ENCODE assay signal across 8 mouse cellular contexts in the genomic region with DNA sequence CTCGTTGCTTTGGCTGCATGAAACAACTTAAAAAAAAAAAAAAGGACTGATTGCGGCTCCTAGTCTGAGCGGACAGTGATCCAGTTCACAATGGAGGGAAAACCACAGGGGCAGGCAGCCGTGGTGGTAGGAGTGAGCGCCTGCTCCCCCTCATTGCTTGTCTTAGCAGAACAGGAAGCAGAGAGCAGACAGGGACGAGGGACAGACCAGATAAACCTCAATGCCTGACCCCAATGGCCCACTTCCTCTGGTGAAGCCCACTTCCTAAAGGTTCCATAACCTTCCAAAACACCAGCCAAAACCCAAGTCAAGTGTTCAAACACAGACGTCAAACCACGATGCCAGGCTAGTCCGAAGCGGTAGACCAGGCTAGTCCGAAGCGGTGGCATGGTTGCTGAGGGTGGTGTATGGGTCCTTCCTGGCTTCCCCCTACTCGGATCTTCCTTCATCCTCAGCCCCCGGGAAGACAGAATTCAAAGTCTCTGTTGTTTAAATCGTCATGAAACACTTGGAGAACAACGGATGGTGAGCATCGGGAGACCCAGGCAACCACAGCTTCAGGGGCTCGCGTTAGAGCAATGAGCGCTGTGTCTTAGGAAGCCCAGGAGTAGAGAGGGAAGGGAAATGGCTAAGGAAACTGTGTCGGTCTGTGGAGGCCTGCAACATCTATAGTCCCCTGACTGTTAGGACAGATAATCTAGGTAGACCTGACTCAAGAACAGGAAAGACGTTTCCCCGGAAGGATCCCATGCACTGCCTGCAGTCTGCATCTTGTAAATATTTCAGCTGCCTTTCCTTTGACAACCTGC. TPM values are rescaled to one million over a fixed set of nuclear protein-coding genes. Genes with fewer than 3 reads are reported as not detected.
A peak's percentile ranks its signal among the peaks of the same experiment; 100 is the strongest.
DNase-seq lines count a peak whose midpoint lies in the region; ATAC-seq lines count a peak whose summit lies in the region.
"Had no signal": no experiment of that assay in that cellular context is flagged by ENCODE, and none has a peak within 500 bp of the region (broad histone marks: within the 10 kb centered on the region; RNA-seq: fewer than 3 reads in every experiment).

No protein-coding gene starts in this region.

- H3K79me2 ChIP-seq in macrophage (ENCODE audit: inconsistent target) = no peaks in the 10 kb centered on the region

- no peaks in the 10 kb centered on the region for H3K36me3 ChIP-seq in neural tube, embryonic 11.5 days (ENCODE audit: control insufficient read depth, insufficient read depth, low read length)
- no peaks in the 10 kb centered on the region for H3K36me3 ChIP-seq in neural tube, embryonic 15.5 days
- no peaks in the 10 kb centered on the region for H3K36me3 ChIP-seq in embryonic facial prominence, embryonic 14.5 days (ENCODE audit: control insufficient read depth, insufficient read depth, low read length)
- no peaks in the 10 kb centered on the region for H3K36me3 ChIP-seq in macrophage (ENCODE audit: inconsistent target)
- H3K36me3 ChIP-seq: hindbrain, embryonic 15.5 days had no signal

- H3K27me3 ChIP-seq in neural tube, embryonic 11.5 days (ENCODE audit: control insufficient read depth, insufficient read depth, low read length) = no peaks in the 10 kb centered on the region
- H3K27me3 ChIP-seq in neural tube, embryonic 15.5 days (replicated peaks) = no peaks in the 10 kb centered on the region
- no peaks in the 10 kb centered on the region for H3K27me3 ChIP-seq in embryonic facial prominence, embryonic 14.5 days (replicated peaks; ENCODE audit: control insufficient read depth, insufficient read depth, low read length)
- H3K27me3 ChIP-seq: hindbrain, embryonic 15.5 days had no signal

- ATAC-seq in neural tube, embryonic 11.5 days (ENCODE audit: insufficient read depth, low FRiP score, low TSS enrichment) = no peak
- no peak for ATAC-seq in neural tube, embryonic 15.5 days (ENCODE audit: low FRiP score)
- ATAC-seq in embryonic facial prominence, embryonic 14.5 days (ENCODE audit: low read depth) = no peak

- H3K9me3 ChIP-seq in neural tube, embryonic 11.5 days (ENCODE audit: control insufficient read depth, low read length) = no peaks in the 10 kb centered on the region
- no peaks in the 10 kb centered on the region for H3K9me3 ChIP-seq in neural tube, embryonic 15.5 days (replicated peaks)
- no peaks in the 10 kb centered on the region for H3K9me3 ChIP-seq in embryonic facial prominence, embryonic 14.5 days (ENCODE audit: control insufficient read depth, low read length)
- H3K9me3 ChIP-seq: hindbrain, embryonic 15.5 days had no signal

- H3K4me1 ChIP-seq in neural tube, embryonic 11.5 days (ENCODE audit: control insufficient read depth, insufficient read depth, low read length) = no peaks in the 10 kb centered on the region
- peaks cover 7% of the 10 kb centered on the region for H3K4me1 ChIP-seq in neural tube, embryonic 15.5 days
- 0 out of 2 replicates have a peak, but pooled peaks cover 6% of the 10 kb centered on the region for H3K4me1 ChIP-seq in embryonic facial prominence, embryonic 14.5 days (ENCODE audit: control insufficient read depth, insufficient read depth, low read length)

- DNase-seq in neural tube, embryonic 11.5 days (ENCODE audit: low spot score) = peak; percentile 1
- no peak for DNase-seq in embryonic facial prominence, embryonic 14.5 days (ENCODE audit: low spot score)
- DNase-seq in thymus, postnatal 4 days = peak; percentile 44
- DNase-seq in layer of hippocampus, postnatal 36 days = no peak
- no peak for DNase-seq in urinary bladder, postnatal 4 days (ENCODE audit: low spot score in 2 of 2)

- no peak overlapping the region for H3K4me3 ChIP-seq in neural tube, embryonic 11.5 days (ENCODE audit: low read depth, low read length)
- no peak overlapping the region for H3K4me3 ChIP-seq in neural tube, embryonic 15.5 days (replicated peaks)
- H3K4me3 ChIP-seq in embryonic facial prominence, embryonic 14.5 days (ENCODE audit: low read depth, low read length) = no peak overlapping the region
- H3K4me3 ChIP-seq in macrophage (ENCODE audit: inconsistent target) = no peak overlapping the region
- H3K4me3 ChIP-seq: hindbrain, embryonic 15.5 days had no signal

- 91% methylated on average over 23 of the region's 23 CpGs for WGBS in neural tube, embryonic 11.5 days
- WGBS in neural tube, embryonic 15.5 days = 86% methylated on average over 23 of the region's 23 CpGs
- WGBS in embryonic facial prominence, embryonic 14.5 days = 77% methylated on average over 23 of the region's 23 CpGs
- WGBS in macrophage (ENCODE audit: missing documents) = 16% methylated on average over 23 of the region's 23 CpGs

- H3K9ac ChIP-seq in neural tube, embryonic 11.5 days (ENCODE audit: low read length) = no peak overlapping the region
- no peak overlapping the region for H3K9ac ChIP-seq in neural tube, embryonic 15.5 days (replicated peaks)
- H3K9ac ChIP-seq in embryonic facial prominence, embryonic 14.5 days (ENCODE audit: low read depth, low read length) = no peak overlapping the region
- H3K9ac ChIP-seq: hindbrain, embryonic 15.5 days had no signal

- no peak overlapping the region for H3K4me2 ChIP-seq in neural tube, embryonic 11.5 days (ENCODE audit: low read depth)
- no peak overlapping the region for H3K4me2 ChIP-seq in neural tube, embryonic 15.5 days
- no peak overlapping the region for H3K4me2 ChIP-seq in embryonic facial prominence, embryonic 14.5 days (ENCODE audit: low read depth, low read length)

- no peak overlapping the region for H3K27ac ChIP-seq in neural tube, embryonic 11.5 days (ENCODE audit: low read depth, low read length)
- no peak overlapping the region for H3K27ac ChIP-seq in neural tube, embryonic 15.5 days (replicated peaks)
- H3K27ac ChIP-seq in embryonic facial prominence, embryonic 14.5 days (replicated peaks; ENCODE audit: low read depth, low read length) = peak overlapping the region; percentile 65; the same call in 1 of the 2 replicates
- H3K27ac ChIP-seq in macrophage = peak overlapping the region; percentile 65

RNA-seq across cellular contexts. Expression of a gene that starts 37.8 kb away (rescaled TPM):
- polyA plus RNA-seq in neural tube, embryonic 11.5 days (2014; fragmentation: Nextera tagmentation; extraction: Ambion mirVana) = 27.2 and 29.7 TPM in 2 replicates
- 13.8 and 95.4 TPM in 2 replicates for polyA plus RNA-seq in neural tube, embryonic 15.5 days (2015; fragmentation: Nextera tagmentation; extraction: Ambion mirVana)
- polyA plus RNA-seq in embryonic facial prominence, embryonic 14.5 days (2014; fragmentation: Nextera tagmentation; extraction: Ambion mirVana) = 117 and 118 TPM in 2 replicates
- total RNA-seq in macrophage (2018; cell fraction: chromatin; rRNA removed) = 100 to 1,000 TPM in 3 of 26 experiments, 10 to 100 TPM in 23; 11.6 to 145 (median 52.8) TPM
- 1,000 to 10,000 TPM in 1 of 26 experiments, 100 to 1,000 TPM in 25; 383 to 1,003 (median 671) TPM for total RNA-seq in macrophage (2018; cell fraction: cytosol; rRNA removed)
- total RNA-seq in macrophage (2018; cell fraction: nucleus; rRNA removed) = 100 to 1,000 TPM in 17 of 26 experiments, 10 to 100 TPM in 9; 39.0 to 310 (median 125) TPM
- polyA plus RNA-seq in macrophage (2018) = 620 to 1,090 TPM (median 743 TPM) in 3 replicates
- total RNA-seq in layer of hippocampus, postnatal 36 days (2021) = 10 to 100 TPM in 1 of 2 experiments, 1 to 10 TPM in 1; 8.9 to 10.2 TPM

RNA-seq across cellular contexts. Expression of a gene that starts 55.8 kb away (rescaled TPM):
- polyA plus RNA-seq in neural tube, embryonic 11.5 days (2014; fragmentation: Nextera tagmentation; extraction: Ambion mirVana) = not detected in 2 replicates
- 0.33 TPM in 1 of 2 replicates, not detected in the other for polyA plus RNA-seq in neural tube, embryonic 15.5 days (2015; fragmentation: Nextera tagmentation; extraction: Ambion mirVana)
- polyA plus RNA-seq in embryonic facial prominence, embryonic 14.5 days (2014; fragmentation: Nextera tagmentation; extraction: Ambion mirVana) = not detected in 2 replicates
- 1 to 10 TPM in 17 of 26 experiments, under 1 TPM in 5, not detected in 4; 0.16 to 5.8 (median 2.2) TPM for total RNA-seq in macrophage (2018; cell fraction: chromatin; rRNA removed)
- total RNA-seq in macrophage (2018; cell fraction: cytosol; rRNA removed) = under 1 TPM in 11 of 26 experiments, not detected in 15; 0.03 to 0.49 (median 0.19) TPM
- 1 to 10 TPM in 10 of 26 experiments, under 1 TPM in 14, not detected in 2; 0.06 to 2.7 (median 0.92) TPM for total RNA-seq in macrophage (2018; cell fraction: nucleus; rRNA removed)
- polyA plus RNA-seq in macrophage (2018) = 0.10 to 0.50 TPM in 2 of 3 replicates, not detected in the other
- total RNA-seq in layer of hippocampus, postnatal 36 days (2021) = 1 to 10 TPM; 1.5 TPM

RNA-seq across cellular contexts. Expression of a gene that starts 57.5 kb away (rescaled TPM):
- 0.23 and 0.50 TPM in 2 replicates for polyA plus RNA-seq in neural tube, embryonic 11.5 days (2014; fragmentation: Nextera tagmentation; extraction: Ambion mirVana)
- polyA plus RNA-seq in neural tube, embryonic 15.5 days (2015; fragmentation: Nextera tagmentation; extraction: Ambion mirVana) = 0.82 TPM in 1 of 2 replicates, not detected in the other
- 0.20 and 0.22 TPM in 2 replicates for polyA plus RNA-seq in embryonic facial prominence, embryonic 14.5 days (2014; fragmentation: Nextera tagmentation; extraction: Ambion mirVana)
- 1 to 10 TPM in 21 of 26 experiments, under 1 TPM in 1, not detected in 4; 0.94 to 5.0 (median 2.0) TPM for total RNA-seq in macrophage (2018; cell fraction: chromatin; rRNA removed)
- under 1 TPM in 7 of 26 experiments, not detected in 19; 0.13 to 0.44 (median 0.24) TPM for total RNA-seq in macrophage (2018; cell fraction: cytosol; rRNA removed)
- total RNA-seq in macrophage (2018; cell fraction: nucleus; rRNA removed) = 1 to 10 TPM in 19 of 26 experiments, under 1 TPM in 6, not detected in 1; 0.36 to 6.5 (median 1.5) TPM
- 0.27 TPM in 1 of 3 replicates, not detected in the others for polyA plus RNA-seq in macrophage (2018)
- total RNA-seq in layer of hippocampus, postnatal 36 days (2021) = 1 to 10 TPM in 1 of 2 experiments, under 1 TPM in 1; 0.80 to 1.1 TPM
- polyA plus RNA-seq: hindbrain, embryonic 15.5 days had no signal

Comparison
In these comparisons a context has a peak if more than half of its experiments do, and no peak if none do; other contexts are left out.
1. DNase-seq: peak in neural tube, embryonic 11.5 days (single experiment) and thymus, postnatal 4 days (single experiment); none in embryonic facial prominence, embryonic 14.5 days (single experiment), layer of hippocampus, postnatal 36 days (0 of 2) and urinary bladder, postnatal 4 days (0 of 2).
2. H3K27ac ChIP-seq: peak in embryonic facial prominence, embryonic 14.5 days (single experiment) and macrophage (single experiment); none in neural tube, embryonic 11.5 days (single experiment) and neural tube, embryonic 15.5 days (single experiment).